Mouse (Mus musculus) adrenal gland, postnatal 4 days (tissue): Measurements from ENCODE around the gene Sucnr1. TPM values are rescaled to one million over a fixed set of nuclear protein-coding genes. Genes with fewer than 3 reads are reported as not detected.

Source experiments
- DNase-seq, 2 experiments: peaks; one replicate each; pipeline ENCODE4 v3.0.0; 2021 to 2022; ENCODE audit warnings: low spot score in 2 of 2, mixed read lengths in 2 of 2
- total RNA-seq, 2 experiments: library from RNA; stranded (reverse); gene quantifications; 2 replicates each; pipeline ENCODE4 v1.2.3; 2021

Gene Sucnr1
- total RNA-seq, 2 experiments from 2014 or later: 0.65 to 1.9 TPM

DNA sequence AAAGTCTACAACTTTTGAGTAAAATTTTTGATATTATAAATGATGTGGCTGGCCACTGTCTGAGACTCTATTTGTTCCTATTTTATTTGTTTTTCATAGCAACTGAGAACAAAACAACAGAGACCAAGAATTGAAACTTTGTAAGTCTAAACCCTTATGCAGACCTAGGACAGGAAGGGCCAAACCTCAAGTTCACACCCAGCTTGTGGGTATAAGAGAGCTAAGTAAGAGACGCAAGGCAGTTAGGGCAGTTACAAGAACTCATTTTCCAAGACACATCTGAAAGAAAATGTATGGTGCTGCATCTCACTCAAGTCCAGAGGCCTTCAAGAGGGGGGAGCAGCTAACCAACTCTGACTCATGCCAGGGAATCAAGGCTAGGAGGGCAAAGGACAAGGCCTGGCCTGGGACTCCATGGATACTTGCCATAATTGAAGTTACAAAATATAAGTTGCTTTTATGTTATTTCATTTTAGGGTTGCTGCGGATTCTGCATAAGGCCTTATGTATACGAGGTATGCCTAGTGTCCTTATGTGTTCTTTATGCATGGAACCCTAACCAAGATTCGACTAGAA is 29.6 kb downstream of the Sucnr1 start:
- no peak for DNase-seq

DNA sequence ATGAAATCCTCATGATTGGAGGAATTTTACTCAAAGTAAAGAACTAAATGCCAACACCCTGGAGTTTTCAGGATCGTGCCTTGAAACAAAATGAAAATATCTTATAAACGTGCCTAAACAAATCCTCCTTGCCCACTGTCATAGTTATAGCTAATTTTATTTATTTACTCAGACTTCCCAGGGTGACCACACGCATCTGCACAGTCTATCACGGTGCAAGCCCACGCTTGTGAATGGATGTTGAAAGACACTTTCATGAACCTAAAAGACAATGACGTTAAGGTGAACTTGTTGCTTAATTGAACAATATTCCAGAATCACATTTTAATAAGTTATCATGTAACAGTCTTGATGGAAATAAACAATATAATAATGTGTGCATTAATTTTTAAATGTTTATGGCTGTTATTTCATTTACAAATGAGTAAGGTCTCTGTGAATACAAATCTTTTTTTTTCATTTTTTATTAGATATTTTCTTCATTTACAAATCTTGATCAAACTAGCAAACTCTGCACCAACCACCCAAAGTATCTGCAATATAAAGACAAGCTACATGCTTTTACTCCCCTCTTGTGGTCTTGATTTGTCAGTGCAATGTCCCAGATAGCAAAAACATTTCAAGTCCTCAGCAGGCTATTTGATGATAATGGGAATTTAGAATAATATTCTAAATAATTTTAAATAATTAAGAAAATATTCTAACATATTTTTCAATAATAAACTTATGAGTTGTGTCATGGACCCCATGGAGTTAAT is 30.4 kb downstream of the Sucnr1 start:
- DNase-seq: no peak

DNA sequence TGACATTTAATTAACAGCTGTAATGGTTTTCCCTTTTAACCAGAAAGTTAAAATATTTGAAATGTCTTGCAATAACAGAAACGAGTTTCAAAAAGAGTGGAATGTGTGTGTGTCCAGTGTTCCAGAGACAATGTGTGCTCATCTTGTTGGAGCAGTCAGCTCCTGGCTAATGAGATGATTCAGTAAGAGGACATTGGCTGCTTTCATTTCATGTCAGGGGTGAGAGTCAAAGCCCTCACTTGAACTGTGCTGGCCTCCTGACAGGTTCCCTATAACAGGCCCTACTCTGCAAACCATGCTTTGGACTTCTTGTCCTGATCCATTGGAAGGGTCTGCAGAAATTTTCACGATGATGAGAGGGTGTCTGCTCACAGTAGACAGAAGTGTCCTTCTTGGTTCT is 32.9 kb downstream of the Sucnr1 start:
- DNase-seq: no peak

DNA sequence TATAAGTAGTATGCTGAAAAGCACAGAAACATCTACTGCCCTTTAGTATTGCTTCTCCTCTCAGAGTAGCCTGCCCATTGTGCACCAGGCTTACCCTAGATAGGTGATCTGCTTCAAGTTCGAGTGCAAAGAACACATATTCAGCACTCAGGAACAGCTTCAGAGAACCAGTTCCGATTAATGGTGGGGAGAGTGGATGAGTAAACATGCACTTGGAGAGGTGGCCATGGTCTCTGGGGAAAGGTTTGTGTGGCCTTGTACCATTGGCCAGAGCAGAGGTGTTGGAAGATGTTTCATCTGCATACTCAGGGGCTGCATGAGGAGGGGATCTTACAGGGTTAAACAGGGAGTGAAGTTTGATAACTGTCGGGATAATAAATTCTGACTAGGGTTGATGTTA is 39.8 kb downstream of the Sucnr1 start:
- no peak for DNase-seq

DNA sequence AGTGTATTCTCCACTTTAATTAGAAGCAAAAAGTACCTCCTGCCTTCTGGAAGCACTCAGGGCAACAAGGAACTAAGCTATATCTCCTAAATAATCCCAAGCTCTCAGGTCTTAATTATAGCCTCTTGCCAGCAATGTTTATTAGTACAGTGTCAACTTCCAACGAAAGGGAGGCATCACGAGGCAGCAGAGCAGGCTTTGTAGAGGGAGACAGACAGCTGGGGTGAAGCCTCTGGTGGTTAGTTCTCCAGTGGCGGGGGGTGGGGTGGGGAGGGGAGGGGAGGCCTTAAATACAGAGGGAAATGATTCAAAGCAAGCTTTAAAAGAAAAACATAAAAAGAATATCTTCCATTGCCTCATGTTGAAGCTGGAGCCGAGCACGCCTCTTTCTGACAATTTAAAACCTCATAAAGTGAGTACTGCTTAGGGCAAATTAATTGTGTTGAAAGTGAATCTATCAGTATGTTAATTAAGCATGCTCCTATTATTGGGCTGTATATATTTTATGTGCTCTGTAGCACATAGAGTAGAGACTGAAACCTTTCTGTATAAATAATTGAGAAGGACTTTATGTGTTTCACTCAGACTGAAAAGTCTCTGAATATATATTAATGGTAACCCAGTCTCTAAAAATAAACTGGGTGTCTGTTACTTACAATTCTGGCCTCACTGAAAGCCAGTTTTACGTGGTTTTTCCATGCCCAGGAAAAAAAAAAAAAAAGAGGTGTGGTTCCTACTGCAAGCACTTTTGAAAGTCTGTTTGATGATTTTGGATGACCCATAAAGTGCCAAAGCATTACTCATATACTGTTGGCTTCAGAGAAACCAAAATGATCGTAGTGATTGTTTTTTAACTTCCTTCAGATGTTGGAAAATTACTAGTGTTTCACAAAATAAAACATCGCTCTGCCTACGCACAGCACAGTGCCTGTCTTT is 42.5 kb downstream of the Sucnr1 start:
- no peak for DNase-seq

DNA sequence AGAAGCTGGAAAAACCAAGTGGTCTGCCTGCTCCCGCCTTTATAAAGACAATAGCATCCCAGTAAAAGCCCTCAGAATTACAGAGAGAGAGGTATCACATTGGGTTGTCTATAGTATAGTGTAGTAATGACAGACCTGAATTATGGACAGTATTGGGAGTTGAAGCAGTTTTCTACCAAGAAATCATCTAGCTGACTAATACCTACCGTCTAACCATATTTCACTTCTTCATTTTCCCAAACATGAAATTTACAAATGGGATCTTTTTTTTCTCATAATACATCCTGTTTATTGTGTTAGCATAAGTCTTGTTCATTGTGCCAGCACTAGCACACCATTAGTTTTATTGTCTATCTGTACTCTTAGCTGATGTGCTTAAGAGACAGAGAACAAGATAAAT is 44.9 kb downstream of the Sucnr1 start:
- DNase-seq: no peak

DNA sequence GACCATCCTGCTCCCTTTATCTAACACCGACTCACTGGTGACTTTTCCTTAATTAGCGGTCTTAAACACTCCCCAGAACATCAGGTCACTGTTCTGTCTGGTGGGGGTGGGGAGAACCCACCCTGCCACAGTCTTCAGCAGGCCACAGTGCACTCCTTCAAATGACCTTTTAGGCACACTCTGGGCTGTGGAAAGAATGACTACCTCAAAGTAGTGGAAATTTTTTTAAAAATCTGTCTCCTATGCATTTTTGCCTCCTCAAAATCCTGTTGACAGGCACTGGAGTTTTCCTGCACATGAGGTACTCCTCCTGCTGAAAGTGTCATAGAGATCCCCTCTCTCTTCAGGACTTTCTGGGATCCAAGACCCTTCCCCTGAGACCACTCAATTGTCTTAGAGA is 46.6 kb downstream of the Sucnr1 start:
- no peak for DNase-seq

DNA sequence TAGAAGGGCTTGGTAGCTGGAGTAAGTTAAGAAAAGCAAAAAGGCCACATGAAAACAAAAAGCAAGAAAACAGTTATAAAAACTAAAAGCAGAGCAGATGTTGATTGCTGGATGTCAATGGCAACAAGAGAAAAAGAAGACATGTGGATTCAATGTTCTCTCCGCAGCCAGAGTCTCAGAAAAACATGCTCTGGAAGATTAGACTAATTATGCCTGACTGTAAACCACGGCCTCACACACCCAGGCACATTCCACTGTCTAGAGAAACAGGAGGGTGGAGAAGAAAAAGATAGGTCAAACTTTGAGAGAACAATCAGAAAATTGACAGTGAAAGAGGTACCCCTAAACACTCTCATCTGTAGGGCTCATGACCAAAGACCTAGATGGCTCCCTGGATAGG is 54.1 kb downstream of the Sucnr1 start:
- DNase-seq: no peak

Other genes with a start within 250 kb of the Sucnr1 start
- not detected for gene Gm8298, start 220.8 kb upstream of the Sucnr1 start, total RNA-seq
- not detected for gene C130079G13Rik, start 156.7 kb upstream of the Sucnr1 start, total RNA-seq
- not detected for gene Aadacl2, start 75.1 kb upstream of the Sucnr1 start, total RNA-seq
- gene Aadac, start 56.2 kb upstream of the Sucnr1 start, total RNA-seq: 10 to 100 TPM in 1 of 2 experiments, 1 to 10 TPM in 1; 5.9 to 27.2 TPM